Comparison of ENCODE assay signal across 8 mouse cellular contexts in the genomic region with DNA sequence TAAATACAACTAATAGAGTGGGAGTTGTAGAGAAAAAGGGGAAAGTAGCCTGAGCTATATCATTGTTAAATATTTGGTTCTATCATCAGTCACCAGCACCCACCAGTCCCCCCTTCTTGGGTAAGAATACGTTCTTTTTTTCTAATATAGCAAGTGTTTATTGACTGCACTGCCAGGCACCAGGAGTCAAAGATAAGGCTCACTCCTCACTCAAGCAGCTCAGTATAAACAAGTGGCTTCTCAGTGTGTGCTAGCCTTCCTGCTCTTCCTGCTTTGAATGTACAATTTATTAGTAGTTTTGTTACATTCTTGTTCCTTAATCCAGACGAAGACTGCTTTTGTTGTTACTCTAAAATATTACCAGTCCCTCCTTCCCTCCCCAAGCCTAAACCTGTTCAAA. TPM values are rescaled to one million over a fixed set of nuclear protein-coding genes. Genes with fewer than 3 reads are reported as not detected.
DNase-seq lines count a peak whose midpoint lies in the region; ATAC-seq and TF ChIP-seq lines count a peak whose summit lies in the region.

No protein-coding gene starts in this region.

- H3K27me3 ChIP-seq in lung, embryonic 15.5 days = no peaks in the 10 kb centered on the region
- no peaks in the 10 kb centered on the region for H3K27me3 ChIP-seq in embryonic facial prominence, embryonic 14.5 days (replicated peaks; ENCODE audit: control insufficient read depth, insufficient read depth, low read length)
- H3K27me3 ChIP-seq in intestine, postnatal 0 days (replicated peaks; ENCODE audit: control insufficient read depth, insufficient read depth, low read length) = no peaks in the 10 kb centered on the region
- no peaks in the 10 kb centered on the region for H3K27me3 ChIP-seq in neural tube, embryonic 13.5 days

- peaks cover 13% of the 10 kb centered on the region for H3K4me1 ChIP-seq in lung, embryonic 15.5 days
- peaks cover 6% of the 10 kb centered on the region; the same call in 1 of the 2 replicates for H3K4me1 ChIP-seq in embryonic facial prominence, embryonic 14.5 days (ENCODE audit: control insufficient read depth, insufficient read depth, low read length)
- H3K4me1 ChIP-seq in intestine, postnatal 0 days (replicated peaks; ENCODE audit: control insufficient read depth, insufficient read depth, low read length) = no peaks in the 10 kb centered on the region
- peaks cover 24% of the 10 kb centered on the region for H3K4me1 ChIP-seq in neural tube, embryonic 13.5 days (replicated peaks)

- DNase-seq in lung, postnatal 36 days = no peak
- DNase-seq in embryonic facial prominence, embryonic 14.5 days (ENCODE audit: low spot score) = no peak
- DNase-seq in left cerebral cortex, adult 11 months (ENCODE audit: low spot score) = no peak
- no peak for DNase-seq in layer of hippocampus, postnatal 25 days (ENCODE audit: extremely low spot score in 1 of 2, low spot score in 1 of 2)
- DNase-seq in adrenal gland, postnatal 4 days (ENCODE audit: low spot score in 2 of 2) = no peak

- 9% methylated on average over 2 of the region's 2 CpGs for WGBS in lung, embryonic 15.5 days
- 36% methylated on average over 2 of the region's 2 CpGs for WGBS in embryonic facial prominence, embryonic 14.5 days
- 24% methylated on average over 2 of the region's 2 CpGs for WGBS in intestine, postnatal 0 days
- WGBS in neural tube, embryonic 13.5 days = 47% methylated on average over 2 of the region's 2 CpGs

- 0 out of 2 replicates have a peak overlapping the region, but pooled peaks have one; percentile 19 for H3K9ac ChIP-seq in lung, embryonic 15.5 days
- peak overlapping the region; percentile 47 for H3K9ac ChIP-seq in embryonic facial prominence, embryonic 14.5 days (ENCODE audit: low read depth, low read length)
- no peak overlapping the region for H3K9ac ChIP-seq in intestine, postnatal 0 days (ENCODE audit: low read depth, low read length)
- H3K9ac ChIP-seq in neural tube, embryonic 13.5 days = peak overlapping the region; percentile 27

- no peak for TF ChIP-seq CTCF in intestine, postnatal 0 days (IDR thresholded peaks at IDR 0.05; ENCODE audit: low read depth)

- H3K9me3 ChIP-seq in lung, embryonic 15.5 days = no peaks in the 10 kb centered on the region
- H3K9me3 ChIP-seq in embryonic facial prominence, embryonic 14.5 days (ENCODE audit: control insufficient read depth, low read length) = no peaks in the 10 kb centered on the region
- H3K9me3 ChIP-seq in intestine, postnatal 0 days (ENCODE audit: control insufficient read depth) = no peaks in the 10 kb centered on the region
- H3K9me3 ChIP-seq in neural tube, embryonic 13.5 days = no peaks in the 10 kb centered on the region

- no peak overlapping the region for H3K27ac ChIP-seq in lung, embryonic 15.5 days
- H3K27ac ChIP-seq in embryonic facial prominence, embryonic 14.5 days (replicated peaks; ENCODE audit: low read depth, low read length) = no peak overlapping the region
- no peak overlapping the region for H3K27ac ChIP-seq in intestine, postnatal 0 days (ENCODE audit: low read depth, low read length)
- H3K27ac ChIP-seq in neural tube, embryonic 13.5 days (replicated peaks) = no peak overlapping the region

- peak overlapping the region; percentile 14 for H3K4me3 ChIP-seq in lung, embryonic 15.5 days
- peak overlapping the region; percentile 21 for H3K4me3 ChIP-seq in embryonic facial prominence, embryonic 14.5 days (ENCODE audit: low read depth, low read length)
- H3K4me3 ChIP-seq in intestine, postnatal 0 days (ENCODE audit: low read depth, low read length) = peak overlapping the region; percentile 8; the same call in 1 of the 2 replicates
- H3K4me3 ChIP-seq in neural tube, embryonic 13.5 days = peak overlapping the region; percentile 27

- no peak for ATAC-seq in lung, embryonic 15.5 days (ENCODE audit: borderline replicate concordance, extremely low read depth, low FRiP score, low TSS enrichment)
- no peak for ATAC-seq in embryonic facial prominence, embryonic 14.5 days (ENCODE audit: low read depth)
- no peak for ATAC-seq in intestine, postnatal 0 days
- no peak for ATAC-seq in neural tube, embryonic 13.5 days (ENCODE audit: low read depth)

- H3K36me3 ChIP-seq in lung, embryonic 15.5 days = no peaks in the 10 kb centered on the region
- no peaks in the 10 kb centered on the region for H3K36me3 ChIP-seq in embryonic facial prominence, embryonic 14.5 days (ENCODE audit: control insufficient read depth, insufficient read depth, low read length)
- H3K36me3 ChIP-seq in intestine, postnatal 0 days (ENCODE audit: control insufficient read depth, insufficient read depth) = no peaks in the 10 kb centered on the region
- no peaks in the 10 kb centered on the region for H3K36me3 ChIP-seq in neural tube, embryonic 13.5 days

- H3K4me2 ChIP-seq in lung, embryonic 15.5 days = peak overlapping the region; percentile 40
- H3K4me2 ChIP-seq in embryonic facial prominence, embryonic 14.5 days (ENCODE audit: low read depth, low read length) = peak overlapping the region; percentile 48
- peak overlapping the region; percentile 58 for H3K4me2 ChIP-seq in intestine, postnatal 0 days (replicated peaks; ENCODE audit: low read depth)
- H3K4me2 ChIP-seq in neural tube, embryonic 13.5 days = peak overlapping the region; percentile 70

RNA-seq across cellular contexts. Expression of a gene that starts 2.3 kb away (rescaled TPM):
- 186 and 196 TPM in 2 replicates for polyA plus RNA-seq in lung, embryonic 15.5 days (2015; fragmentation: Nextera tagmentation; extraction: Ambion mirVana)
- polyA plus RNA-seq in embryonic facial prominence, embryonic 14.5 days (2014; fragmentation: Nextera tagmentation; extraction: Ambion mirVana) = 197 and 221 TPM in 2 replicates
- 192 and 194 TPM in 2 replicates for polyA plus RNA-seq in intestine, postnatal 0 days (2015; fragmentation: Nextera tagmentation; extraction: Ambion mirVana)
- polyA plus RNA-seq in neural tube, embryonic 13.5 days (2015; fragmentation: Nextera tagmentation; extraction: Ambion mirVana) = 198 and 216 TPM in 2 replicates
- total RNA-seq in layer of hippocampus, postnatal 25 days (2021) = 100 to 1,000 TPM; 390 to 468 TPM
- total RNA-seq in adrenal gland, postnatal 4 days (2021) = 100 to 1,000 TPM; 309 to 334 TPM
